Mouse (Mus musculus) limb, embryonic 10.5 days (tissue): ENCODE results near the gene Tmem59l. TPM values are rescaled to one million over a fixed set of nuclear protein-coding genes. Genes with fewer than 3 reads are reported as not detected.

Experiments used
- DNase-seq: peaks from one replicate; pipeline ENCODE4 v3.0.0-alpha.2; 2017; ENCODE audit warnings: low spot score
- H3K27ac ChIP-seq: fragments of 300-500 bp; sonication (generic); 2 replicates; pipeline ENCODE4 v1.5.1; 2016; ENCODE audit warnings: mild to moderate bottlenecking
- H3K27me3 ChIP-seq: fragments of 300-500 bp; sonication (generic); 2 replicates; pipeline ENCODE4 v1.6.1; 2016; ENCODE audit warnings: low read depth, mild to moderate bottlenecking; ENCODE audit not compliant: poor library complexity, severe bottlenecking
- H3K36me3 ChIP-seq: fragments of 300-500 bp; sonication (generic); 2 replicates; pipeline ENCODE4 v1.6.1; 2016; ENCODE audit warnings: mild to moderate bottlenecking, moderate library complexity
- H3K4me1 ChIP-seq: fragments of 300-500 bp; sonication (generic); 2 replicates; pipeline ENCODE4 v1.6.1; 2016
- H3K4me3 ChIP-seq: fragments of 300-500 bp; sonication (generic); 2 replicates; pipeline ENCODE4 v1.5.1; 2016; ENCODE audit warnings: mild to moderate bottlenecking, moderate library complexity
- H3K9me3 ChIP-seq: fragments of 300-500 bp; sonication (generic); replicated peaks from 2 replicates; pipeline ENCODE4 v1.6.1; 2016; ENCODE audit warnings: mild to moderate bottlenecking
- WGBS: fragments of 180-500 bp; shearing (Covaris S2); methylation state at CpG from one replicate; pipeline ENCODE4 v1.1.7; 2016; 5-methylcytosine and 5-hydroxymethylcytosine counted together
- polyA plus RNA-seq: library from polyadenylated mRNA; unstranded; fragments of >200 nt; fragmentation: Nextera tagmentation; extraction: Ambion mirVana; gene quantifications from 2 replicates; pipeline ENCODE4 v1.2.1, GENCODE M21; 2016

Gene Tmem59l
- polyA plus RNA-seq, 1 experiment from 2014 or later, result 23.7 TPM

DNA sequence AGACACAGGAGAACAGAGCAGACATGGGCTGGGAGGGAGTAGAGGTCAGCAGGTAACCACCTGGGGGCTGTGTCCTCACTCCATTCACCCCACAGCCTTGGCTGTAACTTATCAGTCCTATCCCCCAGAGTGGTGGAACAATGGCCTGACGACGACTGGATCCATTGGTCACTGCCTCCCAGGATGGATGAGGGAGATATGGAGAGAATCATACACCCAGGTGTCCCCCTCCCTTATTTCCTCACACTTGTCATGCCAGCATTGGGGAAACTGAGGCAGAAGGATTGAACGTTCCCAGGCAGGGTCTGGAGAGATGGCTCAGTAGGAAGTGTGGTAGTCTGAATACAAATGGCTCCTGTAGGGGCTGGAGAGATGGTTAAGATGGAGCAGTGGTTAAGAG is 45.6 kb downstream of the Tmem59l start:
- no peak for DNase-seq
- H3K4me1 ChIP-seq, result peaks cover 19% of the 10 kb centered on the region
- no peak overlapping the region for H3K27ac ChIP-seq
- H3K27me3 ChIP-seq, result no peaks in the 10 kb centered on the region
- no peaks in the 10 kb centered on the region for H3K9me3 ChIP-seq
- no peak overlapping the region for H3K4me3 ChIP-seq
- H3K36me3 ChIP-seq, result no peaks in the 10 kb centered on the region
- WGBS, result 71% methylated on average over 3 of the region's 3 CpGs

DNA sequence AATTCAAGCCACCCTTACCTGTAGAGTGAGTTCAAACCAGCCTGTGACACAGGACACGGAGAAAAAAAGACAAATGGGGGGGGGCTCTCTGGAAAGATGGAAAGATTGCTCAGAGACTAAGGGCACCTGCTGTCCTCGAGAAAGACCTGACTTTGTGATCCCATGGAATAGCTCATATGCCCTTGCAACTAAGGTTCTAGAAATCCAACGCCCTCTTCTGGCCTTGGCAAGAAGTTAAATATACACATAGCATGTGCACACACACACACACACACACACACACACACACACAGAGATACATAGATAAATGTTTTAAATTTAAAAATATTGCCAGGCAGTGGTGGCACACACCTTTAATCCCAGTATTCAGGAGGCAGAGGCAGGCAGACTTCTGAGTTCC is 46.9 kb downstream of the Tmem59l start:
- Histone ChIP-seq H3K4me3 (peak overlapping the region; percentile 73), H3K27me3 (no peaks in the 10 kb centered on the region), H3K9me3 (no peaks in the 10 kb centered on the region), H3K27ac (peak overlapping the region; percentile 94), H3K36me3 (0 out of 2 replicates have a peak, but pooled peaks cover 5% of the 10 kb centered on the region), H3K4me1 (peaks cover 19% of the 10 kb centered on the region)
- DNase-seq, result no peak
- WGBS, result 48% methylated on average over 3 of the region's 3 CpGs

DNA sequence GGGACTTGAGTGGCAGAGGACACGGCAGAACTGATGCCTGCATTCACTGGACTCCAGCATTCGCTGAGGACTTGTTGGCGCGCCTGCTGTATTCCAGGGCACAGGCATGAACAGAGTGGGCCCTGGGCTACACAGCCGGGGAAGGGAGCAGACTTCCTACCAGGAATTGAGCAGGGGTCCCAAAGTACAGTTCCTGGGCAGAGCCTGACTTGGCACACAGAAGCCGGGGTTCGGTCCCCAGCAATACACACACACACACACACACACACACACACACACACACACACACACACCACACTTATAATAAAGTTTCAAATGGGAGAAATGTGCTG is 47.3 kb downstream of the Tmem59l start:
- Histone ChIP-seq H3K4me1 (peaks cover 19% of the 10 kb centered on the region), H3K27ac (peak overlapping the region; percentile 94), H3K36me3 (0 out of 2 replicates have a peak, but pooled peaks cover 5% of the 10 kb centered on the region), H3K9me3 (no peaks in the 10 kb centered on the region), H3K4me3 (peak overlapping the region; percentile 73), H3K27me3 (no peaks in the 10 kb centered on the region)
- 10% methylated on average over 7 of the region's 7 CpGs for WGBS
- no peak for DNase-seq

DNA sequence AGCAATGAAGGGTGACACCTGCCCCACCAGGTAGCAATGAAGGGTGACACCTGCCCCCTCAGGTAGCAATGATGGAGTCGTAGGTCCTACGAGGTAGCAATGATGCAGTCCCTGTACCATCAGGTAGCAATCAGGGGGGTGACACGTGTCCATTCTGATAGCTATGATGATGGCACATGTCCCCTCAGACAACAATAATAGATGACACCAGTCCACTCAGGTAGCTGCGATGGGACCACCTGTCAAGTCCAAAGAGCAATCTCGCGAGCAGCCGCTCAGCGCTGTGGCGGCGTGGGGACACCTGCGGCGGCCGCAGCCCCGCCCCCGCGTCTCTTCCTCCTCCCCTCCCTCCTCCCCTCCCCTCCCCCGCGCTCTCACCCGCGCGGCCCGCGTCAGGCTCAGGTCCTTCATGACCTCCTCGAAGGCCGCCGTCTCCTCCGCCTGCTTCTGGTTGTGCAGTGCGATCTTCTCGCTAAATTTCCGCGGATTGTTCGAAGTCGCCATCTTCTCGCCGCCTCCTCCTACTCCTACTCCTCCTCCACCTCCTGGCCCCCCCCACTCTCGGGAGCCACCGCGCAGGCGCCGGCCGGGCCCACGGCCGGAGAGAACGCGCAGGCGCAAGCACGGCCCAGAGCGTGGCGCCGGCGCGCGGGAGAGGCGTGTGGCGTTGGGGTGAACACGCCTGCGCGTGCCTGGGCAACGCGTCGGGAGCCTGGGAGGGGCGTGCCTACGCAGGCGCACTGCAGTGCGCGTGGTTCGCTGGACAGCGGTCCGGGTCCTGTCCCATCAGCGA is 47.9 kb downstream of the Tmem59l start, which contains the start of gene Crtc1:
TSS of gene Crtc1 (minus strand) at position 525 of the 793 bp plus-strand sequence.
- H3K27ac ChIP-seq, result peak within 1 kb of the TSS; percentile 94
- no peaks in the 10 kb centered on the region for H3K27me3 ChIP-seq
- H3K9me3 ChIP-seq, result no peaks in the 10 kb centered on the region
- peak; percentile 99 for DNase-seq
- peaks cover 19% of the 10 kb centered on the region for H3K4me1 ChIP-seq
- H3K36me3 ChIP-seq, result 0 out of 2 replicates have a peak, but pooled peaks cover 5% of the 10 kb centered on the region
- WGBS, result under 1% methylated on average over 69 of the region's 70 CpGs
- H3K4me3 ChIP-seq, result peak within 1 kb of the TSS; percentile 73

DNA sequence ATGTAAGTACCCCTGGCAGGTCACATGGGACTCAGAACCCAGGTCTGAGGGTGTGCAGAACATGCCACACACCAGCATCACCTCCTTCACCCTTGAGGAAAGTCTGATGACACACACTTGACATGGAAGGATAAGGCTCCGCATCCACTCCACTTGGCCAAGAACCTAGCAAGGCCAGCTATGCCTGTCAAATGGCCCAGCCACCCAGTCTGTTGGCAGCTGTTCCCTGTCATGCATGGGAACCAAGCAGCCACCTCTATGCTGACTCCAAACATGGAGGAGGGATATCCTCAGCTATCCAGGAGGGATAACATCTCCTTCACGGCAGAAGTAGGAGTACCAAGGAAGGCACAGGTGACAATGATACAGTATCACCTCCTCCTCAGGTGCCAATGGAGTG is 48.7 kb downstream of the Tmem59l start:
- no peak for DNase-seq
- WGBS, result 92% methylated on average over 2 of the region's 2 CpGs
- H3K9me3 ChIP-seq, result no peaks in the 10 kb centered on the region
- H3K4me3 ChIP-seq, result peak overlapping the region; percentile 73
- peaks cover 19% of the 10 kb centered on the region for H3K4me1 ChIP-seq
- 0 out of 2 replicates have a peak, but pooled peaks cover 5% of the 10 kb centered on the region for H3K36me3 ChIP-seq
- H3K27ac ChIP-seq, result no peak overlapping the region
- no peaks in the 10 kb centered on the region for H3K27me3 ChIP-seq

DNA sequence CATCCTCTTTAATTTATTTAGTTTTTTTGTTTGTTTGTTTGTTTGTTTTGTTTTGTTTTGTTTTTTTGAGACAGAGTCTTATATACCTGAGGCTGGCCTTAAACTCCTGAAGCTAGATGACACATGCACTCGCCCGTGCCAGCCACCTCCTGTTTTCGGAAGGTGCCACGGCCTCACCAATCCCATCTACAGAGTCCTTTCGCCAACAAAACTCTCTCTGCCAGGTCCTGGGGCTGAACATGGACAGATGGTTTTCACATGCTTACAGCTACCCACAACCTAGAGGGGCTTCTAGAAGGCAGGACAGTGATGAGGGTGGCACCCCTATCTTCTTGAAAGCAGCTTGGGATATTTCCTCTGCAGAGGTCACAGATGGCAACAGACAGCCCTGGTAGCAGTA is 52.0 kb downstream of the Tmem59l start:
- Histone ChIP-seq H3K9me3 (no peaks in the 10 kb centered on the region), H3K4me1 (peaks cover 18% of the 10 kb centered on the region), H3K27ac (no peak overlapping the region), H3K36me3 (0 out of 2 replicates have a peak, but pooled peaks cover 5% of the 10 kb centered on the region), H3K4me3 (no peak overlapping the region), H3K27me3 (no peaks in the 10 kb centered on the region)
- 88% methylated on average over 5 of the region's 5 CpGs for WGBS
- no peak for DNase-seq

Other genes with a start within 250 kb of the Tmem59l start
- gene Homer3, start 204.5 kb downstream of the Tmem59l start, polyA plus RNA-seq, result 139 and 151 TPM in 2 replicates
- 58.9 and 59.4 TPM in 2 replicates for gene Ddx49, start 184.9 kb downstream of the Tmem59l start, polyA plus RNA-seq
- 293 and 321 TPM in 2 replicates for gene Cope, start 184.8 kb downstream of the Tmem59l start, polyA plus RNA-seq
- gene Cers1, start 171.6 kb downstream of the Tmem59l start, polyA plus RNA-seq, result 3.2 and 4.6 TPM in 2 replicates
- gene Gdf1, start 157.5 kb downstream of the Tmem59l start, polyA plus RNA-seq, result 7.9 and 13.8 TPM in 2 replicates
- gene Upf1, start 134.1 kb downstream of the Tmem59l start, polyA plus RNA-seq, result 25.6 and 26.7 TPM in 2 replicates
- 0.08 and 0.35 TPM in 2 replicates for gene Comp, start 113.8 kb downstream of the Tmem59l start, polyA plus RNA-seq
- gene Crtc1, start 47.8 kb downstream of the Tmem59l start, polyA plus RNA-seq, result 20.1 and 23.2 TPM in 2 replicates
- 24.1 and 29.0 TPM in 2 replicates for gene Klhl26, start 10.4 kb downstream of the Tmem59l start, polyA plus RNA-seq
- 79.8 and 126 TPM in 2 replicates for gene Crlf1, start 5.8 kb upstream of the Tmem59l start, polyA plus RNA-seq
- gene Rex1bd, start 19.4 kb upstream of the Tmem59l start, polyA plus RNA-seq, result 126 and 143 TPM in 2 replicates
- 877 and 996 TPM in 2 replicates for gene Uba52, start 23.4 kb upstream of the Tmem59l start, polyA plus RNA-seq
- 297 and 310 TPM in 2 replicates for gene Fkbp8, start 40.4 kb upstream of the Tmem59l start, polyA plus RNA-seq
- 45.4 and 46.6 TPM in 2 replicates for gene Kxd1, start 40.6 kb upstream of the Tmem59l start, polyA plus RNA-seq
- gene Ell, start 52.1 kb upstream of the Tmem59l start, polyA plus RNA-seq, result 20.9 and 26.1 TPM in 2 replicates
- gene Isyna1, start 107.0 kb upstream of the Tmem59l start, polyA plus RNA-seq, result 214 and 225 TPM in 2 replicates
- 164 and 182 TPM in 2 replicates for gene Ssbp4, start 121.5 kb upstream of the Tmem59l start, polyA plus RNA-seq
- 0.38 and 0.64 TPM in 2 replicates for gene Lrrc25, start 128.8 kb upstream of the Tmem59l start, polyA plus RNA-seq
- gene Gdf15, start 145.1 kb upstream of the Tmem59l start, polyA plus RNA-seq, result not detected in 2 replicates
- gene Pgpep1, start 173.0 kb upstream of the Tmem59l start, polyA plus RNA-seq, result 44.7 and 45.0 TPM in 2 replicates
- 405 and 438 TPM in 2 replicates for gene Lsm4, start 185.9 kb upstream of the Tmem59l start, polyA plus RNA-seq
- 69.0 and 80.6 TPM in 2 replicates for gene Jund, start 211.6 kb upstream of the Tmem59l start, polyA plus RNA-seq
- gene Iqcn, start 216.1 kb upstream of the Tmem59l start, polyA plus RNA-seq, result not detected in 2 replicates
- not detected in 2 replicates for gene Gm3336, start 231.2 kb upstream of the Tmem59l start, polyA plus RNA-seq
- 0.10 and 0.25 TPM in 2 replicates for gene Pde4c, start 236.4 kb upstream of the Tmem59l start, polyA plus RNA-seq